Mouse (Mus musculus): Measurements from ENCODE around the gene Msantd3.

GRCm38 (mm10) chr4:48529559-48529958 is 10.2 kb upstream of the Msantd3 start:
- TF ChIP-seq CTCF (IDR thresholded peaks at IDR 0.05; ENCODE audit: low read depth, low read length) (no peak), GATA1 (IDR thresholded peaks at IDR 0.05; ENCODE audit: borderline replicate concordance, low read length) (no peak), TAL1 (conservative IDR thresholded peaks at IDR 0.05; ENCODE audit: low read depth, low read length) (no peak), GATA2 (IDR thresholded peaks at IDR 0.05; ENCODE audit: borderline replicate concordance, low read depth, low read length) (no peak), POLR2AphosphoS5 (IDR thresholded peaks at IDR 0.05; ENCODE audit: insufficient replicate concordance, low read depth, low read length) (no peak)
